Mouse (Mus musculus) forebrain, embryonic 14.5 days (tissue): ENCODE measurements at regions not wholly inside any gene's neighbourhood (a gene's known extent, or its start where the extent isn't known, plus 50 kb on each side); places are given as distances from the start of the nearest gene placed in this dataset.

Experiments used
- ATAC-seq: fragments of 200-750 bp; cut with Nextera tagmentation; 2 replicates; pipeline ENCODE4 v1.8.0; 2017; ENCODE audit warnings: mild to moderate bottlenecking, moderate library complexity
- DNase-seq: peaks from one replicate; pipeline ENCODE4 v3.0.0-alpha.2; 2015; ENCODE audit warnings: low spot score
- H3K27ac ChIP-seq: fragments of 300-500 bp; sonication (generic); 2 replicates; pipeline ENCODE4 v1.5.1; 2014; ENCODE audit warnings: low read depth, mild to moderate bottlenecking, control low read depth, low read length, moderate library complexity
- H3K27me3 ChIP-seq: fragments of 300-500 bp; sonication (generic); replicated peaks from 2 replicates; pipeline ENCODE4 v1.6.1; 2014; ENCODE audit warnings: low read length, control low read depth, mixed read lengths; ENCODE audit not compliant: control insufficient read depth, insufficient read depth
- H3K36me3 ChIP-seq: fragments of 300-500 bp; sonication (generic); 2 replicates; pipeline ENCODE4 v1.6.1; 2014; ENCODE audit warnings: low read length, control low read depth; ENCODE audit not compliant: control insufficient read depth, insufficient read depth
- H3K4me1 ChIP-seq: fragments of 300-500 bp; sonication (generic); 2 replicates; pipeline ENCODE4 v1.6.1; 2014; ENCODE audit warnings: antibody characterized with exemption, low read length, control low read depth; ENCODE audit not compliant: control insufficient read depth, insufficient read depth
- H3K4me2 ChIP-seq: fragments of 300-500 bp; sonication (generic); 2 replicates; pipeline ENCODE4 v1.6.1; 2014; ENCODE audit warnings: mild to moderate bottlenecking, control low read depth, low read length
- H3K4me3 ChIP-seq: fragments of 300-500 bp; sonication (generic); 2 replicates; pipeline ENCODE4 v1.5.1; 2014; ENCODE audit warnings: low read depth, low read length, control low read depth
- H3K9ac ChIP-seq: fragments of 300-500 bp; sonication (generic); 2 replicates; pipeline ENCODE4 v1.6.1; 2014; ENCODE audit warnings: mild to moderate bottlenecking, low read length, control low read depth, moderate library complexity
- H3K9me3 ChIP-seq: fragments of 300-500 bp; sonication (generic); replicated peaks from 2 replicates; pipeline ENCODE4 v1.6.1; 2016; ENCODE audit warnings: low read length, control low read depth, mixed read lengths; ENCODE audit not compliant: control insufficient read depth
- WGBS: fragments of 180-500 bp; shearing (Covaris S2); extraction: QIAGEN DNeasy Blood & Tissue Kit; methylation state at CpG from one replicate; pipeline ENCODE4 v1.1.7; 2014; 5-methylcytosine and 5-hydroxymethylcytosine counted together

DNA sequence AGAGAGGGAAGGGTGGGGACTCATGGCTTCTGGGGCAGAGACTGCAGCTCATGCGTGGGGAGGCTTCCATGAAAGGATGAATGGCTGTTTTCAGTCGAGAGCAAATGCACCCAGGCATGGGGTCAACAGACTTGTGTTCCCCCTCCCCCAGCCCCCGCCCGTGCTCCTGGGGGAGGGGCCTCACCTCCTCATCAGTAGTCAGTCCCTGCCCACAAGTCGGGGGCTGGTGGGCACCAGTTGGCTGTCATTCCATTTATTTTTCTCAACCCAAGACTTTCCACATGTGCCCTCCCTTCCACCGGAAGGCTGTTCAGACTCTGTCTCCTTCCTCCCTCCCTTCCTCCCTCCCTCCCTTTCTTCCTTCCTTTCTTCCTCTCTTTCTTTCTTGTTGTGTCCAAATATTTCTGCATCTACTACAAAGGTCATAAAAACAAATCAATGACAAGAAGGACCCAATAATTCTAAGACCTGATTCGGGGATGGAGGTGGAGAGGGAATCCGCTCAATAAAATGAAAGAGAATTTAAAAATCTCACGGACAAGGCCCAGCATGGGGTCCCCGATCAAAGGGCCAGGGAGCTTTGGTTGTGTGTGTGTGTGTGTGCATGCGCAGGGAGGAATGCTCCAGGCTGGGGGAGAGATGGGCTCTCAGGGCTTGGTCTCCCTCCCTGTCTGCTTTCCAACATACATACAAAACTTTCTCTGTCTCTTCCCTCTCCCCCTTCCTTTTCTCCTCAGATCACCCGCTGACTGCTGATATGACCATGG, 57.7 kb downstream of the Rpl14 start:
- H3K9ac ChIP-seq: no peak overlapping the region
- no peak overlapping the region for H3K4me2 ChIP-seq
- ATAC-seq (no peak), DNase-seq (no peak)
- WGBS: 32% methylated on average over 12 of the region's 12 CpGs
- H3K4me1 ChIP-seq: 0 out of 2 replicates have a peak, but pooled peaks cover 2% of the 10 kb centered on the region
- no peaks in the 10 kb centered on the region; the same call in 1 of the 2 replicates for H3K9me3 ChIP-seq
- H3K36me3 ChIP-seq: no peaks in the 10 kb centered on the region
- H3K27me3 ChIP-seq: no peaks in the 10 kb centered on the region
- no peak overlapping the region for H3K4me3 ChIP-seq
- no peak overlapping the region for H3K27ac ChIP-seq

DNA sequence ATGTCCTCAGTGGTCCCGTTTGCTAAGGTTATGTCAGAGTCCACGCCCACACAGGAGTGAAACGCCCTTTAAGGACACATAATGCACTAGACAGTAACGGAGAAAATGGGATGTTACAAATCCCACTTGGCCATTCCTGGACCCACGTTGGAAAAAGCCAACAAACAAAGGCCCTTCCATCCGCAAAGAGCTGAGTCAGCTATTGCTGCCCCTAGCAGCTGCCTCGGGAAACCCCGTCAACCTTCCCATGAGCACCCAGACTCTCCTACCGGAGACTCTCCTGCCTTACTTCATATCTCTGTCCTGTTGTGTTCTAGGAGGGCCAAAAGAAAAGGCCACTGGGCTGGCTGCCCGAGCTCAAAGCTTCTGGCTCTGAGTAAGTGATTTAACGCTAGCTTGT, 58.4 kb downstream of the Rpl14 start:
- no peak overlapping the region for H3K9ac ChIP-seq
- DNase-seq (no peak), ATAC-seq (no peak)
- 83% methylated on average over 11 of the region's 11 CpGs for whole genome bisulfite sequencing
- no peaks in the 10 kb centered on the region for H3K27me3 ChIP-seq
- H3K4me2 ChIP-seq: no peak overlapping the region
- H3K9me3 ChIP-seq: no peaks in the 10 kb centered on the region; the same call in 1 of the 2 replicates
- H3K4me3 ChIP-seq: no peak overlapping the region
- no peaks in the 10 kb centered on the region for H3K36me3 ChIP-seq
- no peak overlapping the region for H3K27ac ChIP-seq
- H3K4me1 ChIP-seq: 0 out of 2 replicates have a peak, but pooled peaks cover 2% of the 10 kb centered on the region

DNA sequence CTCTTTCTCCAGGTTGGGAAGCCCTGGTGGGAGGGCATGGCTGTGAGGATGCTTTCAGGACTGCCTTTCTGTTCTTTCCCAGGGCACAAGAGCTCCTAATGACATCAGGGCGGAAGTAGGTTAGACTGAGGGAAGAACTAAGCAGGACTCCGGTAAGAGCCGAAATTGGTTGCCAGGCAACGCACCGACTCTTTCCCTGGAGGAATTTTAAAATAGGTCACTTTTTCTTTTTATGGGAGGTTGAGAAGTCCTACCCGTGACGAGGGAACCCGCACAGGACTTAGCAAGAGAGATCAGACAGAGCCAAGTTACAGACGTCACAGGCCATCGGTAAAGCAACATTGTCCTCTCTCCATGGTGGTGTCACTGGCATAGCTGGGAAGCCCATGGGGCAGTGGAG, 61.6 kb downstream of the Rpl14 start:
- no peak for DNase-seq
- no peaks in the 10 kb centered on the region for H3K36me3 ChIP-seq
- H3K9ac ChIP-seq: no peak overlapping the region
- 0 out of 2 replicates have a peak, but pooled peaks cover 2% of the 10 kb centered on the region for H3K4me1 ChIP-seq
- no peak overlapping the region for H3K4me3 ChIP-seq
- ATAC-seq: no peak
- H3K27ac ChIP-seq: no peak overlapping the region
- 75% methylated on average over 10 of the region's 10 CpGs for WGBS
- H3K27me3 ChIP-seq: no peaks in the 10 kb centered on the region
- H3K9me3 ChIP-seq: no peaks in the 10 kb centered on the region
- H3K4me2 ChIP-seq: no peak overlapping the region

DNA sequence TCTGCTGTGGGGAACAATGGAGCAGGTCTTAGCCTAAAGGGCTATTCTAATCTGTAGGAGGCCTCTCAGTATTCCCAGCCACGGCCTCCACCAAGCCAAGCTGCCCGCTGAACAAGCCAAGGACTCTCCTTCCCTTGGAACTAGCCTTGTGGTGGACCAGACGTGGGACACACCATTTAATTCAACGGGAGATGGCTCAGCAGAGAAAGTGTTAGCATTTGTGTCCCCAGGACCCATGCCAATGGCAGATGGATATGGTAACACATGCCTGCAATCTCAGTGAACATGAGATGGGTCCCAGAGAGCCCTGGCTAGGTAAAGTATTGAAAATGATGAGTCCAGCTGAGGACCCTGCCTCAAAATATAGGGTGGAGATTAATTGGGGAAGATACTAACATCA, 71.4 kb downstream of the Rpl14 start:
- no peaks in the 10 kb centered on the region for H3K36me3 ChIP-seq
- H3K4me1 ChIP-seq: no peaks in the 10 kb centered on the region
- DNase-seq (no peak), ATAC-seq (no peak)
- no peaks in the 10 kb centered on the region for H3K27me3 ChIP-seq
- no peak overlapping the region for H3K4me3 ChIP-seq
- no peak overlapping the region for H3K9ac ChIP-seq
- no peak overlapping the region for H3K27ac ChIP-seq
- no peak overlapping the region for H3K4me2 ChIP-seq
- H3K9me3 ChIP-seq: no peaks in the 10 kb centered on the region
- 65% methylated on average over 4 of the region's 4 CpGs for WGBS

DNA sequence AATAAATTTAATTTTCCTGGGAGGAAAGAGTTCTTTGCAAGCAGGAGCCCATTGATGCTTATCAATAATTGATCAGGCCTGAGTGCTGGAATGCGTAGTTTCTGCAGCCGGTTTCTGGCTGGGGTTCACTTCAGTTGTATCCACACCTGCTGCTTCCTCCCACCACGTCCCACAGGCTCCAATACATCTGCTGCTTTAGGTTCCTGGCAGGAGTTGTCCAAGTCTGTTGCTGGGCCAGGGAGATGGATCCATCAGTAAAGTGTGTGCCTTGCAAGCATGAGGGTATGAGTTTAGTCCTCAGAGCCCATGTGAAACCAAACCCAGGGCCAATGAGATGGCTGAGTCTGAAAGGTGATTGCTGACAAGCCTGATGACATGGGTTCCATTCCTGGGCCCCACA, 72.1 kb downstream of the Rpl14 start:
- DNase-seq (no peak), ATAC-seq (no peak)
- 90% methylated on average over 3 of the region's 3 CpGs for WGBS
- Histone ChIP-seq H3K27me3 (no peaks in the 10 kb centered on the region), H3K9me3 (no peaks in the 10 kb centered on the region), H3K4me1 (no peaks in the 10 kb centered on the region), H3K27ac (no peak overlapping the region), H3K4me3 (no peak overlapping the region), H3K4me2 (no peak overlapping the region), H3K36me3 (no peaks in the 10 kb centered on the region), H3K9ac (no peak overlapping the region)

DNA sequence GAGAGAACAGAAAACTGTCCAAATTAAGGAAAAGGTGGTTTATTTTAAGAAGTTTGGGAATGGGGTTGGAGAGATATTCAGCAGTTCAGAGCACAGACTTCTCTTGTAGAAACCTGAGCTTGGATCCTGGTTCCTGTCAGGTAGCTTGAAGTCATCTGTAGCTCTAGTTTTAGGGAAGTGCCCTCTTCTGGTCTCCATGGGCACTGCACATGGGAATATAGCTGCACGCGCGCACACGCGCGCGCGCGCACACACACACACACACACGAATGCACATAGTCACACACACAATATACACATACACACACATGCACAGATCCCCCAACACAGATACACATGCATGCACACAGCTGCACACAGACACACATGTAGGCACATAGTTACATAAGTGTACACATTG, 74.5 kb downstream of the Rpl14 start:
- no peak overlapping the region for H3K4me3 ChIP-seq
- no peaks in the 10 kb centered on the region for H3K27me3 ChIP-seq
- no peaks in the 10 kb centered on the region for H3K36me3 ChIP-seq
- H3K9me3 ChIP-seq: no peaks in the 10 kb centered on the region
- ATAC-seq (no peak), DNase-seq (no peak)
- no peak overlapping the region for H3K27ac ChIP-seq
- no peaks in the 10 kb centered on the region for H3K4me1 ChIP-seq
- whole genome bisulfite sequencing: 94% methylated on average over 10 of the region's 10 CpGs
- H3K4me2 ChIP-seq: no peak overlapping the region
- no peak overlapping the region for H3K9ac ChIP-seq

DNA sequence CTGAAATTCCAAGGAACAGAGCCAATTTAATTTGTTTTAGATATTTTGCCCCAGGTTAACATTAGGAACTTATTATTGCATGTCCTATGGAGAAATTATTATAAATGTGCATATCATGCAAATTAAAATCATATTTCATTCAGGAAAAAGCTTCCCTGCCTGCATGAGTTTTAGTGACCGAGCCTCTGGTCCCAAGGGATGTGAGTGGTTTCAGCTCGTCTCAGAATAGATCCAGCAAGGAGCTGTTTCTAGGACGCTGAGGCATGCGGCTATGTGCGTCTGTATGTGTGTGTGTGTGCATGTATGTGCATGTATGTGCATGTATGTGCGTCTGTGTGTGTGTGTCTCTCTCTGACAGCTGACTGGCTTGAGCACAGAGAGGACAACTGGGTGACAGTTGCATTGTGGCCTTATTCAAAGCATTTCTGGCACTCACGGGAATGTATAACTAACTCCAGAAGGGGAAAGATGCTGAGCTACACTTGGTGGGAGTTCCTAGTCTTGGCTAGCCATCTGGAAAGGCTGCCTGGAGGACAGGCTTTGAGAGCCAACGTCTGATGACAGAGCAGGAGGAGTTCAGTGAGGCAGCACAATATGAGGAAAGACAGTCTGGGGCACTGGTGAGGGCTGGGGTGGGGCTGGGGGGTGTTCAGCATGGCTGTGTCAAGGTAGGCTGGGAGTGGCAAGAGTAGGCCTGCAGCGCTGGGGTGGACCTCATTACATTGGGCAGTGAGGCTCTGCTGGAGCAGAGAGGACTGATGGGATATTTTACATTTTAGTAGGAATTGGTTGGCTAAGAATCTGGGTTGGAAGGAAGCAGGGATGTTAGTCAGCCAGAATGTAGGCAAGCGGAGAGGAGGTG, 75.8 kb downstream of the Rpl14 start:
- 0 out of 2 replicates have a peak, but pooled peaks have one; percentile 23 for ATAC-seq
- 81% methylated on average over 10 of the region's 10 CpGs for WGBS
- no peak overlapping the region for H3K9ac ChIP-seq
- H3K27ac ChIP-seq: no peak overlapping the region
- H3K4me1 ChIP-seq: no peaks in the 10 kb centered on the region
- H3K9me3 ChIP-seq: no peaks in the 10 kb centered on the region
- peak; percentile 47 for DNase-seq
- no peak overlapping the region for H3K4me2 ChIP-seq
- H3K4me3 ChIP-seq: no peak overlapping the region
- no peaks in the 10 kb centered on the region for H3K27me3 ChIP-seq
- H3K36me3 ChIP-seq: no peaks in the 10 kb centered on the region

DNA sequence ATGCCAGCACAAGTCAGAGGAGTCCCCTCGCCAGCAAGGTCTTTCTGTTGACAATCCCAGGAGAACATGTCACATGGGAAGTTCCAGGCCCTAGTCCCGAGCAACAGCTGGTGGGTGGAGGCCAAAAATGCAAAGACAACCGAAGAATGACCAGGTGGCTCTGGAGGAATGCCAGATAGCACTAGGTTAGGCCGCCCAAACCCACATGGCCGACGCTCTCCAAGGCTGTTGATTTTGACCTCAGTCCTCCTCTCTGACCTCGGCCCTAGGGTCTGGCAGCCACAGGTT, 76.4 kb downstream of the Rpl14 start:
- no peaks in the 10 kb centered on the region for H3K27me3 ChIP-seq
- ATAC-seq (no peak), DNase-seq (no peak)
- no peak overlapping the region for H3K4me3 ChIP-seq
- no peaks in the 10 kb centered on the region for H3K4me1 ChIP-seq
- H3K36me3 ChIP-seq: no peaks in the 10 kb centered on the region
- WGBS: 86% methylated on average over 7 of the region's 7 CpGs
- no peak overlapping the region for H3K9ac ChIP-seq
- H3K9me3 ChIP-seq: no peaks in the 10 kb centered on the region
- H3K27ac ChIP-seq: no peak overlapping the region
- no peak overlapping the region for H3K4me2 ChIP-seq

DNA sequence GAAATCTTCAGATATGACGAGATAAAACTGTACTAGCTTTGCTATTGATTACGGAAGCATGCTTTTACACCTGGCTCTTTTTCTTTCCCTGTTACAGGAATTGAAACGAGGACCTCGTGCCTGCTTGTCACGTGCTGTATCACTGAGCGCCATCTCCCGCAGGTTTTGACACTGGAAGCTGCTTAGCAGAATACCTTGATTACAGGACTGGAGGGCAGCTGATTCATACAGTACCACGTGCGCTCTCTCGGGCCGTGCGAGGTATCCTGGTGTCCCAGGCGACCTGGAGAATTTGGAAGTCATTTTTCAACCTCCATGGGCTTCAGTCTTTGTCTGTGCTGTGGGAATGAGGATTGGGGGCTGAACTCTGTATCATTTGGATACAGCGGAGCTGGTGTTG, 81.5 kb downstream of the Rpl14 start:
- H3K36me3 ChIP-seq: no peaks in the 10 kb centered on the region
- no peak for ATAC-seq
- no peaks in the 10 kb centered on the region for H3K4me1 ChIP-seq
- no peak overlapping the region for H3K4me2 ChIP-seq
- no peak for DNase-seq
- WGBS: 87% methylated on average over 14 of the region's 14 CpGs
- no peak overlapping the region for H3K9ac ChIP-seq
- no peak overlapping the region for H3K27ac ChIP-seq
- no peaks in the 10 kb centered on the region for H3K9me3 ChIP-seq
- H3K4me3 ChIP-seq: no peak overlapping the region
- no peaks in the 10 kb centered on the region for H3K27me3 ChIP-seq
